Mouse (Mus musculus) kidney, postnatal 4 days (tissue): ENCODE measurements at regions not wholly inside any gene's neighbourhood (a gene's known extent, or its start where the extent isn't known, plus 50 kb on each side); places are given as distances from the start of the nearest gene placed in this dataset.
"Not testable (repeated sequence)": the region's sequence is repeated elsewhere in the genome, so short reads cannot be mapped to it uniquely, and the experiment has no call there.

Experiments
- DNase-seq, 2 experiments: peaks; one replicate each; pipeline ENCODE4 v3.0.0; 2021; ENCODE audit warnings: mixed read lengths in 2 of 2

DNA sequence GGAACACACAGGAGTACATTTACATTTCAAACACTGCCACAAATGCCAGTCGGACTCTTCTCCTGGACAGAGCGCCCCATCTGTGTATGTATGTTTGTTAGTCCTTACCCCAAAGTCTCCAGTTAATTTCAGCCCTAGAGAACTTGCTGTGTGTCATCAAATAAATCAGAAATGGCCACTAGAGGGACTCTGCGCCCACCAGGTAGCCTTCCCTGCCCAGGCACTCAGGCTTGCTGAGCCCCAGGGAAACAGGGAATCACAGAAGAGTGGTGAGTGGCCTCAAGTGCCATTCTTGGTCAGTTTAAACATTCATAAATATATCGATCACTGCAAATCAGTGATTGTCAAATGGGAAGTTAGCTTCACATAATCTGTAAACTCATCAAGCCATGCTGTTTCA is 102.8 kb upstream of the Ube2dnl1 start:
- DNase-seq: not testable (repeated sequence)

DNA sequence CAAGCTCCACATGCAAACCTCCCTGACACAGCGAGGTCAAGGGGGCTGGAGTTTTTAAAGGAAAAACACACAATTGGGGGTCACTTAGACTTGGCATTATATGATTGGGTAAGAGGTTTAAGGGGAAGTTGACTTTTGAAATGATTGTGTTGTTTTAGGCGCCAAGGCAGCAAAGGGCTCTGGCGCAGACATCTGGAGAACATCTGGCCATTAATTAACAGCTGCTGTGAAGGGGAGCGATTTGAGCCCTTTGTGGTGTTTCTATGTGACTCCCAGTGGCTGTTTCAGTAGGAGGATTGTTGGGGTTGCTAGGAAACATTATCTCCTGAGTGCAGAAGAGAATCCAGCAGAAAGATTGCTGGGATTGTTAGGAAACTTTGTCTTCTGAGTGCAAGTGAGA is 88.5 kb upstream of the Ube2dnl1 start:
- peak in 1 of 2 experiments; percentile 2 for DNase-seq

DNA sequence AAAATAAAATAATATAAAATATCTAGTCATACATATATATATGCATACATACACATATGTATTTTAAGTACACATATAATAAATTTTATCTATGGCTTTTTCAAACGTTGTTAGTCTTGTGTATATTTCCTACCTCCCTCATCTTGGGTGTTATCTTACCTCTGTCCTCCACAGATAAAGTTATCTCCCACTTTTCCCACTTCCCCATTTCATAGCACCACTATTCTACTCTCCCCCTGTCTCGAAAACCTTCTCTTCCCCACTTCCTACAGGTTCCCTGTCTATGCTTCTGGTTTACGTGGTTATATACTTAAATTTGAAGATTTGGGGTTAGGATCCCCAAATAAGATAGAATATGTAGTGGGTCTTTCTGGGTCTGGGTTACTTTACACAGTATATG is 67.9 kb upstream of the Ube2dnl1 start:
- DNase-seq: no peak

DNA sequence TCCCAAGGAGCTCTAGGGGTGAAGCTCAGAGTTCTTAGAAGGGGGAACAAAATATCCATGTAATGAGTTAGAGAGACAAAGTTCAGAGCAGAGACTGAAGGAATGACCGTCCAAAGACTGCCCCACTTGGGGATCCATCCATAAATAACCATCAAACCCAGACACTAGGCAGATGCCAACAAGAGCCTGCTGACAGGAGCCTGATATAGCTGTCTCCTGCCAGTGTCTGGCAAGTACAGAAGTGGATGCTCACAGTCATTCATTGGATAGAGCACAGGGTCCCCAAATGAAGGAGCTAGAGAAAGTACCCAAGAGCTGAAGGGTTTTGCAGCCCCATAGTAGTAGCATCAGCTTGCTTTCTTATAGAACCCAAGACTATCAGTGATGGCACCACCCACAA is 61.3 kb upstream of the Ube2dnl1 start:
- no peak for DNase-seq
